Mouse (Mus musculus) heart, postnatal 0 days (tissue): ENCODE data around the gene Slc30a10.

Experiments
- CTCF ChIP-seq: IDR thresholded peaks from 2 replicates; pipeline ENCODE4 v1.5.1; 2016; ENCODE audit warnings: antibody characterized with exemption, control low read depth, low read depth
- EP300 ChIP-seq: IDR thresholded peaks from 2 replicates; pipeline ENCODE4 v1.6.1; 2016; ENCODE audit warnings: antibody characterized with exemption, low read depth

GRCm38 (mm10) chr1:185490603-185491002 lies 36.0 kb downstream of the Slc30a10 start:
- TF ChIP-seq CTCF (no peak), EP300 (no peak)
